In the genomic region with DNA sequence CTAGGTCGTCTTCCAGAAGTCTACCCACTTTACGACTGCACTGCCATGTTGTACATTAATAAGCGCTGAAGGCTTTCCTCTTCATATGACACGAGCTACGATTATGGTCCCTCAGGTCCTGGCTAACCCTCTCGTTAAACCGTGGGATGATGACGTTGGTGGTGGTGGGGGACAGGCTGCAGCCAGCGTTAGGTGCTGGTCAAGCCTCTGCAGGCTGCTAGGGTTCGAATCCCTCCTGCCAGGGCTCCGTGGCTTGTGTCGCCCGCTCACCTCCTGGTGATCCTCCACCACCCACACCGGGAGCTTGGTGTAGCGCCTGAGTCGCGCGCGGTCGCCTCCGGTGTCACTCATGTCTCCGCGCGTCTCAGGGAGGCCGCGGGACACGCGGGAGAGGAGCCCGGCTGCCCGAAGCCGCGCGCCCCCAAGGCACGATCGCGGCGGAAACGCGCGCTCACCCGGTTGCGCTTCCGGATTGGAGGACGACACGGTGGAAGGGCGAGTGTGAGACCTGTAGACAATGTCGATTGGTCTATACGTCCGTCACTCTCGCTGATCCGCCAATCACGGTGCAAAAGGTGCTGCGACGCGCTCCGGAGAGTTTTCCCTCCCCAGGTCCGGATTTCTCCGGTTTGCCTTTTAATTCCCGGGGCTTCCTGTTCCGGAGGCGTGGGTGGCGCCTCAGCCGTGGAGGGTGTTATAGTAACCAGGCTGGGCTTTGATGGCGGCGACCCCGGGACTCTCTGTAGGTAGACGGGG, we compare ENCODE assay signal across 8 mouse cellular contexts. TPM values are rescaled to one million over a fixed set of nuclear protein-coding genes. Genes with fewer than 3 reads are reported as not detected.
DNase-seq lines count a peak whose midpoint lies in the region; ATAC-seq and TF ChIP-seq lines count a peak whose summit lies in the region.

A gene (minus strand): TSS at position 453 of the 756 bp plus-strand sequence.
A gene (plus strand): TSS at position 619 of the 756 bp plus-strand sequence.

- peak within 1 kb of the TSS; percentile 89 for H3K4me2 ChIP-seq in forebrain, embryonic 16.5 days (ENCODE audit: low read length)
- H3K4me2 ChIP-seq in lung, embryonic 14.5 days, result peak within 1 kb of the TSS; percentile 70

- H3K4me1 ChIP-seq in G1E (ENCODE audit: insufficient read depth, low read depth, low read length), result peaks cover 46% of the 10 kb centered on the region
- peaks cover 20% of the 10 kb centered on the region for H3K4me1 ChIP-seq in forebrain, embryonic 16.5 days (replicated peaks; ENCODE audit: control insufficient read depth, insufficient read depth, low read length)
- H3K4me1 ChIP-seq in lung, embryonic 14.5 days (ENCODE audit: insufficient read depth), result peaks cover 10% of the 10 kb centered on the region; the same call in 1 of the 2 replicates
- peaks cover 10% of the 10 kb centered on the region for H3K4me1 ChIP-seq in olfactory bulb, adult 2 months (ENCODE audit: control insufficient read depth, insufficient read depth, low read length)
- peaks cover 7% of the 10 kb centered on the region for H3K4me1 ChIP-seq in thymus, adult 2 months (replicated peaks; ENCODE audit: control insufficient read depth, insufficient read depth, low read length)

- intact Hi-C loops in heart, postnatal 36 days (cut with DNase I), result loop anchor here (10.0 kb wide), 1 partner anchor 830 kb away; a partner anchor contains a TSS

- H3K27me3 ChIP-seq in G1E (ENCODE audit: insufficient read depth, low read length), result no peaks in the 10 kb centered on the region
- no peaks in the 10 kb centered on the region for H3K27me3 ChIP-seq in forebrain, embryonic 16.5 days (replicated peaks; ENCODE audit: control insufficient read depth, insufficient read depth, low read length)
- no peaks in the 10 kb centered on the region for H3K27me3 ChIP-seq in lung, embryonic 14.5 days (ENCODE audit: insufficient read depth, low read length)
- no peaks in the 10 kb centered on the region for H3K27me3 ChIP-seq in thymus, adult 2 months (ENCODE audit: control insufficient read depth, insufficient read depth, low read length)

- under 1% methylated on average over 67 of the region's 67 CpGs for WGBS in forebrain, embryonic 16.5 days
- under 1% methylated on average over 67 of the region's 67 CpGs for WGBS in lung, embryonic 14.5 days
- WGBS in olfactory bulb, adult 2 months, result under 1% methylated on average over 67 of the region's 67 CpGs
- under 1% methylated on average over 67 of the region's 67 CpGs for WGBS in thymus, adult 2 months

- H3K4me3 ChIP-seq in G1E (ENCODE audit: low read depth, low read length), result peak within 1 kb of the TSS; percentile 99
- peak within 1 kb of the TSS; percentile 99 for H3K4me3 ChIP-seq in forebrain, embryonic 16.5 days (replicated peaks; ENCODE audit: low read length)
- H3K4me3 ChIP-seq in layer of hippocampus, adult 2 months, result peak within 1 kb of the TSS; percentile 83
- H3K4me3 ChIP-seq in lung, embryonic 14.5 days (ENCODE audit: low read depth, low read length), result peak within 1 kb of the TSS; percentile 94
- H3K4me3 ChIP-seq in olfactory bulb, adult 2 months (ENCODE audit: insufficient read depth, low read depth, low read length), result peak within 1 kb of the TSS; percentile 66
- peak within 1 kb of the TSS; percentile 93 for H3K4me3 ChIP-seq in thymus, adult 2 months (ENCODE audit: control insufficient read depth, insufficient read depth, low read length)

- H3K9me3 ChIP-seq in G1E (replicated peaks), result no peaks in the 10 kb centered on the region
- no peaks in the 10 kb centered on the region for H3K9me3 ChIP-seq in forebrain, embryonic 16.5 days (ENCODE audit: control insufficient read depth, low read length)
- no peaks in the 10 kb centered on the region for H3K9me3 ChIP-seq in lung, embryonic 14.5 days (ENCODE audit: low read depth, low read length)

- no peak for TF ChIP-seq CTCF in G1E (IDR thresholded peaks at IDR 0.05; ENCODE audit: low read depth, low read length)
- no peak for TF ChIP-seq CTCF in layer of hippocampus, adult 2 months (conservative IDR thresholded peaks at IDR 0.05)
- TF ChIP-seq CTCF in lung, embryonic 14.5 days (IDR thresholded peaks at IDR 0.05; ENCODE audit: low read depth), result no peak
- TF ChIP-seq CTCF in olfactory bulb, adult 2 months (IDR thresholded peaks at IDR 0.05; ENCODE audit: insufficient read depth, low read depth, low read length), result no peak
- 0 out of 2 replicates have a peak, but pooled peaks have one; percentile 34 for TF ChIP-seq CTCF in thymus, adult 2 months (IDR thresholded peaks at IDR 0.05; ENCODE audit: borderline replicate concordance, control insufficient read depth, extremely low read depth, insufficient read depth, low read length, poor library complexity)

- peaks cover 70% of the 10 kb centered on the region for H3K36me3 ChIP-seq in G1E (replicated peaks)
- H3K36me3 ChIP-seq in forebrain, embryonic 16.5 days (ENCODE audit: control insufficient read depth, insufficient read depth), result peaks cover 26% of the 10 kb centered on the region
- H3K36me3 ChIP-seq in lung, embryonic 14.5 days (ENCODE audit: insufficient read depth), result peaks cover 46% of the 10 kb centered on the region
- H3K36me3 ChIP-seq in thymus, adult 2 months (ENCODE audit: control insufficient read depth, insufficient read depth, low read length), result peaks cover 12% of the 10 kb centered on the region; the same call in 1 of the 2 replicates

- H3K9ac ChIP-seq in forebrain, embryonic 16.5 days (replicated peaks; ENCODE audit: low read depth, low read length), result peak within 1 kb of the TSS; percentile 94
- H3K9ac ChIP-seq in lung, embryonic 14.5 days, result peak within 1 kb of the TSS; percentile 96

- peak; percentile 86 for TF ChIP-seq POLR2A in olfactory bulb, adult 2 months (IDR thresholded peaks at IDR 0.05; ENCODE audit: insufficient read depth, low read depth, low read length)
- peak; percentile 71 for TF ChIP-seq POLR2A in thymus, adult 2 months (IDR thresholded peaks at IDR 0.05; ENCODE audit: control insufficient read depth, extremely low read depth, insufficient read depth, low read length, poor library complexity)

- H3K27ac ChIP-seq in forebrain, embryonic 16.5 days (ENCODE audit: low read length), result peak within 1 kb of the TSS; percentile 76
- H3K27ac ChIP-seq in layer of hippocampus, adult 2 months, result peak within 1 kb of the TSS; percentile 91
- peak within 1 kb of the TSS; percentile 79 for H3K27ac ChIP-seq in lung, embryonic 14.5 days (ENCODE audit: low read depth)
- no peak within 1 kb of the TSS for H3K27ac ChIP-seq in olfactory bulb, adult 2 months (ENCODE audit: insufficient read depth, low read depth, low read length)
- H3K27ac ChIP-seq in thymus, adult 2 months (ENCODE audit: control insufficient read depth, insufficient read depth, low read length), result no peak within 1 kb of the TSS

- peak; percentile 95 for DNase-seq in G1E (ENCODE audit: low spot score)
- peak; percentile 98 to 99 for DNase-seq in cerebellum, adult 18-20 months
- DNase-seq in heart, postnatal 36 days, result peak; percentile 99
- peak; percentile 98 to 99 for DNase-seq in layer of hippocampus, adult 2 months (ENCODE audit: low spot score in 2 of 2)
- DNase-seq in lung, embryonic 14.5 days, result peak; percentile 100
- DNase-seq in thymus, adult 2 months, result peak; percentile 99

- peak; percentile 99 for ATAC-seq in G1E (ENCODE audit: extremely low read depth, insufficient number of reproducible peaks, low FRiP score, poor library complexity, severe bottlenecking)
- peak; percentile 100 for ATAC-seq in forebrain, embryonic 16.5 days
- peak; percentile 100 for ATAC-seq in lung, embryonic 14.5 days (ENCODE audit: insufficient read depth)

RNA-seq across cellular contexts. Expression of the first gene that starts in this region (rescaled TPM):
- total RNA-seq in G1E (2014; fragmentation: Nextera tagmentation) (67.4 and 79.3 TPM in 2 replicates), G1E (2017) (54.4 and 57.8 TPM in 2 replicates)
- 13.8 and 16.7 TPM in 2 replicates for polyA plus RNA-seq in G1E (2012)
- 30.8 and 36.9 TPM in 2 replicates for polyA plus RNA-seq in forebrain, embryonic 16.5 days (2015; fragmentation: Nextera tagmentation; extraction: Ambion mirVana)
- 10 to 100 TPM; 12.5 to 13.7 TPM for total RNA-seq in heart, postnatal 36 days (2021)
- 10 to 100 TPM; 30.3 to 31.1 TPM for total RNA-seq in layer of hippocampus, adult 2 months (2021)
- polyA plus RNA-seq in lung, embryonic 14.5 days (2014; fragmentation: Nextera tagmentation; extraction: Ambion mirVana), result 35.0 and 35.1 TPM in 2 replicates
- not detected in 2 replicates for polyA plus RNA-seq in olfactory bulb, adult 2 months (2012; ENCODE audit: insufficient read depth, insufficient read length, low replicate concordance, missing spikeins)
- polyA plus RNA-seq in thymus, adult 2 months (2012; rRNA removed), result 13.5 and 14.4 TPM in 2 replicates

RNA-seq across cellular contexts. Expression of the second gene that starts in this region (rescaled TPM):
- total RNA-seq in G1E (2014; fragmentation: Nextera tagmentation) (124 and 132 TPM in 2 replicates), G1E (2017) (30.0 and 30.6 TPM in 2 replicates)
- polyA plus RNA-seq in G1E (2012), result 366 and 422 TPM in 2 replicates
- 61.9 and 66.8 TPM in 2 replicates for polyA plus RNA-seq in forebrain, embryonic 16.5 days (2015; fragmentation: Nextera tagmentation; extraction: Ambion mirVana)
- total RNA-seq in heart, postnatal 36 days (2021), result 10 to 100 TPM; 35.8 to 39.0 TPM
- total RNA-seq in layer of hippocampus, adult 2 months (2021), result 10 to 100 TPM; 88.5 to 89.2 TPM
- polyA plus RNA-seq in lung, embryonic 14.5 days (2014; fragmentation: Nextera tagmentation; extraction: Ambion mirVana), result 42.3 TPM in 2 replicates
- not detected in 2 replicates for polyA plus RNA-seq in olfactory bulb, adult 2 months (2012; ENCODE audit: insufficient read depth, insufficient read length, low replicate concordance, missing spikeins)
- polyA plus RNA-seq in thymus, adult 2 months (2012; rRNA removed), result 19.5 and 22.0 TPM in 2 replicates

Comparison
In these comparisons a context has a peak if more than half of its experiments do, and no peak if none do; other contexts are left out.
1. H3K27ac ChIP-seq: peak in forebrain, embryonic 16.5 days (single experiment), layer of hippocampus, adult 2 months (single experiment) and lung, embryonic 14.5 days (single experiment); none in olfactory bulb, adult 2 months (single experiment) and thymus, adult 2 months (single experiment).
2. Peak in every context shown above with its lines, with median percentiles within 50 percentile points of each other: ATAC-seq, DNase-seq and H3K4me3 ChIP-seq.